Mouse (Mus musculus) heart, postnatal 0 days (tissue): ENCODE measurements around the gene Rcor2.

ENCODE experiments used
- CTCF ChIP-seq: IDR thresholded peaks from 2 replicates; pipeline ENCODE4 v1.5.1; 2016; ENCODE audit warnings: antibody characterized with exemption, control low read depth, low read depth
- EP300 ChIP-seq: IDR thresholded peaks from 2 replicates; pipeline ENCODE4 v1.6.1; 2016; ENCODE audit warnings: antibody characterized with exemption, low read depth

DNA sequence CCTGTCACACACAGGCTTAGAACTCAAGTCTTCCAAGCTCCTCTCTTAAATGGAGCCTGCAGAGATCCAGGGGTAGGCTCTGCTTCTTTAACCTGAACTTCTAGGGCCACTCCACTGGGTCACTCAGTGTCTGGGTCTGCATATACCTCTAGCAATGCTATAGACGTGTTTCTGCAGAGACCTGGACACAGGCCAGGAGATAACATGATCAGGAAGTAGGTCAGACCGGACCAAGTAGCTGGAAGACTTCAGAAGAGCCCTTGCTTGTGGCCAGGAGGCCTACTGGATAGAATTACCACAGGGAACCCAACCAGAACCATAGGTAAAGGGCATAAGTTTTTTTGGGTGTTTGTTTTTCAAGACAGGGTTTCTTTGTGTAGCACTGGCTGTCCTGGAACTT is 22.6 kb downstream of the Rcor2 start:
- TF ChIP-seq CTCF (no peak), EP300 (no peak)
